Mouse (Mus musculus) forebrain, embryonic 15.5 days (tissue): Measurements from ENCODE around the gene Zfp697. TPM values are rescaled to one million over a fixed set of nuclear protein-coding genes. Genes with fewer than 3 reads are reported as not detected.

Source experiments
- ATAC-seq: fragments of 200-750 bp; cut with Nextera tagmentation; replicated peaks from 2 replicates; pipeline ENCODE4 v1.8.0; 2017; ENCODE audit warnings: mild to moderate bottlenecking, moderate TSS enrichment, moderate library complexity
- H3K27ac ChIP-seq: fragments of 300-500 bp; sonication (generic); replicated peaks from 2 replicates; pipeline ENCODE4 v1.5.1; 2015; ENCODE audit warnings: mild to moderate bottlenecking, inconsistent platforms
- H3K27me3 ChIP-seq: fragments of 300-500 bp; sonication (generic); 2 replicates; pipeline ENCODE4 v1.6.1; 2015; ENCODE audit warnings: inconsistent platforms
- H3K36me3 ChIP-seq: fragments of 300-500 bp; sonication (generic); 2 replicates; pipeline ENCODE4 v1.6.1; 2015; ENCODE audit warnings: mild to moderate bottlenecking, inconsistent platforms
- H3K4me1 ChIP-seq: fragments of 300-500 bp; sonication (generic); 2 replicates; pipeline ENCODE4 v1.6.1; 2015; ENCODE audit warnings: inconsistent platforms
- H3K4me2 ChIP-seq: fragments of 300-500 bp; sonication (generic); replicated peaks from 2 replicates; pipeline ENCODE4 v1.6.1; 2015; ENCODE audit warnings: mild to moderate bottlenecking, inconsistent platforms
- H3K4me3 ChIP-seq: fragments of 300-500 bp; sonication (generic); 2 replicates; pipeline ENCODE4 v1.5.1; 2015; ENCODE audit warnings: mild to moderate bottlenecking, inconsistent platforms
- H3K9ac ChIP-seq: fragments of 300-500 bp; sonication (generic); replicated peaks from 2 replicates; pipeline ENCODE4 v1.6.1; 2015; ENCODE audit warnings: mild to moderate bottlenecking, inconsistent platforms
- H3K9me3 ChIP-seq: fragments of 300-500 bp; sonication (generic); 2 replicates; pipeline ENCODE4 v1.6.1; 2016; ENCODE audit warnings: inconsistent platforms
- WGBS: fragments of 180-500 bp; shearing (Covaris S2); methylation state at CpG from one replicate; pipeline ENCODE4 v1.1.7; 2015; ENCODE audit warnings: mixed read lengths; 5-methylcytosine and 5-hydroxymethylcytosine counted together
- polyA plus RNA-seq: library from polyadenylated mRNA; unstranded; fragments of >200 nt; fragmentation: Nextera tagmentation; extraction: Ambion mirVana; gene quantifications from 2 replicates; pipeline ENCODE4 v1.2.1, GENCODE M21; 2015

Gene Zfp697
- polyA plus RNA-seq, 1 experiment from 2014 or later, result 15.5 TPM

DNA sequence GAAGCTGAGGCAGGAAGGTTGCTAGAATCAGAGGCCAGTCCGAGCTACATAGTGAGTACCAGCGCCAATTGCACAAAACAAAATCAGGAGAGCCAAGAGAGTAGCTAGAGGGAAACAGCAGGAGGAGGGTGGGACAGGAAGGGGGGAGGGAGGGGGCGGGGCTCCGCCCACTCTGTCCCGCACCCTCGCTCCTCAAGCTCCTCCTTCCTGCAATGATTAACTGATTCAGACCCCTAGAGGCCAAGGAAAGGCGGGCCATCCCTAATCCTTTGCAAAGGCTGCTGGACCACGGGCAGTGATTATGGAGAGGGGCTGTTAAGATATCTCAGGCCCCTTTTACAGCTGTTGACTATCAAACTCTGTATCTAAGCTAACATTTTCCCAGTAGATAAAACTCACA, 33.6 kb upstream of the Zfp697 start:
- Histone ChIP-seq H3K9ac (no peak overlapping the region), H3K4me3 (no peak overlapping the region), H3K36me3 (no peaks in the 10 kb centered on the region), H3K27ac (no peak overlapping the region), H3K4me1 (no peaks in the 10 kb centered on the region), H3K4me2 (no peak overlapping the region), H3K27me3 (no peaks in the 10 kb centered on the region), H3K9me3 (no peaks in the 10 kb centered on the region)
- ATAC-seq, result peak; percentile 62; the same call in 1 of the 2 replicates
- WGBS, result 25% methylated on average over 8 of the region's 8 CpGs

GRCm38 (mm10) chr3:98353892-98354291, 28.4 kb upstream of the Zfp697 start:
- Histone ChIP-seq H3K9ac (no peak overlapping the region), H3K27me3 (no peaks in the 10 kb centered on the region), H3K4me2 (no peak overlapping the region), H3K27ac (no peak overlapping the region), H3K4me1 (no peaks in the 10 kb centered on the region), H3K36me3 (no peaks in the 10 kb centered on the region), H3K9me3 (no peaks in the 10 kb centered on the region), H3K4me3 (no peak overlapping the region)
- ATAC-seq, result no peak
- 35% methylated on average over 7 of the region's 7 CpGs for WGBS

GRCm38 (mm10) chr3:98355344-98356025, 26.8 kb upstream of the Zfp697 start:
- Histone ChIP-seq H3K9ac (no peak overlapping the region), H3K4me2 (no peak overlapping the region), H3K9me3 (no peaks in the 10 kb centered on the region), H3K4me1 (no peaks in the 10 kb centered on the region), H3K27ac (no peak overlapping the region), H3K4me3 (no peak overlapping the region), H3K36me3 (no peaks in the 10 kb centered on the region), H3K27me3 (no peaks in the 10 kb centered on the region)
- WGBS, result 55% methylated on average over 10 of the region's 10 CpGs
- ATAC-seq, result peak; percentile 32; the same call in 1 of the 2 replicates

- H3K9me3 ChIP-seq, result no peaks in the 10 kb centered on the region
- H3K4me2 ChIP-seq, result no peak overlapping the region
- no peak overlapping the region for H3K27ac ChIP-seq
- no peak overlapping the region for H3K4me3 ChIP-seq
- no peak overlapping the region for H3K9ac ChIP-seq
- WGBS, result 65% methylated on average over 6 of the region's 6 CpGs
- no peaks in the 10 kb centered on the region for H3K36me3 ChIP-seq
- ATAC-seq, result no peak
- H3K27me3 ChIP-seq, result no peaks in the 10 kb centered on the region
- H3K4me1 ChIP-seq, result no peaks in the 10 kb centered on the region
These were observed 26.3 kb upstream of the Zfp697 start for GRCm38 (mm10) chr3:98356026-98356365.

DNA sequence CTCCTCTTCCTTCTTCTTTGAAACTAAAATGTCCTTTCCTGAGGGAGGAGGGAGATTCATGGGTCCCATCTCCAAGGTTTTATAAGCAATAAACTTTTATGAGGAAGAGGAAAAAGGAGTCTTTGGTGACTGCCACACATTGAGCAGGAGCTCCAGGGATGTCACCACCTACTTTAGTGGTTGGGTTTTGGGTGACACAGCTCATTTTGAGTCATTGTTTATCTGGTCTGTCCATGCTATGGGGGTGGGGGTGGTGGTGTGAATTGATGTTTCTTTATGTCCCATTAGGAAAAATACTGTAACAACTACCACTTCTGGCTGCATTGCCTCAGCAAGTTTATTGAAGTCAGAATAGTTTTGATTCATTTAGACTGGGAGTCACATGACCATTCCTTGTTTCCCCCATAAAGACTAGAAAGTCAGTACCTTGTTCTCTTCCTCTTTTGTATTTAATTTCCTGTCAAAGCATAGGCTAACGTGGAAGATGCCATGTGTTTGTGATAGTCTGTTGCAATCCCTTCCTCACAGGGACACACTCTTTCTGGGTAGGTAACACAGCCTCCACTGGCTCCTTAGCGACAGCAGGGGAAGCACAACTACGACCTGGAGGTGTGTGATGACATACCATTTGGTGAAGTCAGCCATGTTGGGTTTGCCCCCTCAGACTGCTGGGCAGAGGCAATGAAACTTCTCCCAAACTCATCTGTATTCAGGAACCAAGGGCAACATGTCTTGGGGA, 25.5 kb upstream of the Zfp697 start:
- ATAC-seq, result no peak
- H3K27ac ChIP-seq, result no peak overlapping the region
- H3K9me3 ChIP-seq, result no peaks in the 10 kb centered on the region
- no peaks in the 10 kb centered on the region for H3K36me3 ChIP-seq
- no peaks in the 10 kb centered on the region for H3K4me1 ChIP-seq
- H3K9ac ChIP-seq, result no peak overlapping the region
- WGBS, result 67% methylated on average over 3 of the region's 3 CpGs
- no peaks in the 10 kb centered on the region for H3K27me3 ChIP-seq
- H3K4me3 ChIP-seq, result no peak overlapping the region
- H3K4me2 ChIP-seq, result no peak overlapping the region

- Histone ChIP-seq H3K4me2 (no peak overlapping the region), H3K36me3 (no peaks in the 10 kb centered on the region), H3K9ac (no peak overlapping the region), H3K4me1 (no peaks in the 10 kb centered on the region), H3K4me3 (no peak overlapping the region), H3K27me3 (no peaks in the 10 kb centered on the region), H3K9me3 (no peaks in the 10 kb centered on the region), H3K27ac (no peak overlapping the region)
- no peak for ATAC-seq
- WGBS, result 33% methylated on average over 2 of the region's 2 CpGs
These were observed 19.5 kb upstream of the Zfp697 start for GRCm38 (mm10) chr3:98362753-98363152.

DNA sequence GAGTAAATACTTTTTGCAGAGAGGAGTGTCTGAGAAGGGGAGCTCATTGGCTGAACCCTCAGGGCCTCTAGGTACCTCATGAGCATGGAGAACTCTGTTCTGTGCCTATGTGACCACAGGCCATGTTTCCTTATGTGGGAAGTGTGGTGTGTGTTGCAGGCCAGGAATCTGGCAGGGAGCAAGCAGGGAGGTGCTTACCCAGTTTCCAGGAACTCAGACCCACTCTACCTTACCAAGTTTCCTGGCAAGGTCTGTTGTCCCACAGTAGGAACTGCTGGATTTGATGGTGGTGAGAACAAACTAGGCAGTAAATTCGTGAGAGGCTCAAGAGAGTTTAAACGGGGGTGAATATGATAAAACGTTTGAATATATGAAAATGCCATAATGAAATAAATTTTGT, 16.2 kb upstream of the Zfp697 start:
- no peaks in the 10 kb centered on the region for H3K36me3 ChIP-seq
- 86% methylated on average over 3 of the region's 3 CpGs for WGBS
- H3K27ac ChIP-seq, result no peak overlapping the region
- H3K27me3 ChIP-seq, result no peaks in the 10 kb centered on the region
- no peak overlapping the region for H3K4me2 ChIP-seq
- H3K9ac ChIP-seq, result no peak overlapping the region
- no peak for ATAC-seq
- no peaks in the 10 kb centered on the region for H3K9me3 ChIP-seq
- H3K4me1 ChIP-seq, result no peaks in the 10 kb centered on the region
- H3K4me3 ChIP-seq, result no peak overlapping the region

GRCm38 (mm10) chr3:98366823-98367222, 15.4 kb upstream of the Zfp697 start:
- Histone ChIP-seq H3K27ac (no peak overlapping the region), H3K9ac (no peak overlapping the region), H3K27me3 (no peaks in the 10 kb centered on the region), H3K4me1 (no peaks in the 10 kb centered on the region), H3K4me3 (no peak overlapping the region), H3K4me2 (no peak overlapping the region), H3K36me3 (no peaks in the 10 kb centered on the region), H3K9me3 (no peaks in the 10 kb centered on the region)
- ATAC-seq, result no peak
- 79% methylated on average over 4 of the region's 4 CpGs for WGBS

DNA sequence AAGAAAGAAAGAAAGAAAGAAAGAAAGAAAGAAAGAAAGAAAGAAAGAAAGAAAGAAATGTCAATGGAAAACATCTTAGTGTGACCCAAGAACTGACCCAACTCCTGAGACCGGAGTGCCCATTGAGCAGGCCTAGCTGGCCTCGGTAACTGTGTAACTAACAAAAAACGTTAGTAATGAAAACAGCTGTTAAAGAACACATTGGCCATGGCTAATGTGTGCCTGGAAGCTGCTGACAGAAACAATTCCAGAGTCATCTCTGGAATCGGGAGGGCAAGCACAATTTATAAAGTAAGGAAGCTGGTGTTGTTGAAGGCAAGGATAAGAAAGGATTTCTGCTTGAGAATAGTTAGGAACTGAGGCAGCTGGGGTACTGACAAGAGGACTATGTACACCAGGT, 14.0 kb upstream of the Zfp697 start:
- no peaks in the 10 kb centered on the region for H3K36me3 ChIP-seq
- no peak overlapping the region for H3K27ac ChIP-seq
- H3K9ac ChIP-seq, result no peak overlapping the region
- WGBS, result 72% methylated on average over 4 of the region's 4 CpGs
- H3K4me2 ChIP-seq, result no peak overlapping the region
- no peaks in the 10 kb centered on the region for H3K9me3 ChIP-seq
- H3K27me3 ChIP-seq, result no peaks in the 10 kb centered on the region
- ATAC-seq, result no peak
- no peaks in the 10 kb centered on the region for H3K4me1 ChIP-seq
- no peak overlapping the region for H3K4me3 ChIP-seq

GRCm38 (mm10) chr3:98368776-98369175, 13.5 kb upstream of the Zfp697 start:
- no peak for ATAC-seq
- 89% methylated on average over 2 of the region's 2 CpGs for whole genome bisulfite sequencing

DNA sequence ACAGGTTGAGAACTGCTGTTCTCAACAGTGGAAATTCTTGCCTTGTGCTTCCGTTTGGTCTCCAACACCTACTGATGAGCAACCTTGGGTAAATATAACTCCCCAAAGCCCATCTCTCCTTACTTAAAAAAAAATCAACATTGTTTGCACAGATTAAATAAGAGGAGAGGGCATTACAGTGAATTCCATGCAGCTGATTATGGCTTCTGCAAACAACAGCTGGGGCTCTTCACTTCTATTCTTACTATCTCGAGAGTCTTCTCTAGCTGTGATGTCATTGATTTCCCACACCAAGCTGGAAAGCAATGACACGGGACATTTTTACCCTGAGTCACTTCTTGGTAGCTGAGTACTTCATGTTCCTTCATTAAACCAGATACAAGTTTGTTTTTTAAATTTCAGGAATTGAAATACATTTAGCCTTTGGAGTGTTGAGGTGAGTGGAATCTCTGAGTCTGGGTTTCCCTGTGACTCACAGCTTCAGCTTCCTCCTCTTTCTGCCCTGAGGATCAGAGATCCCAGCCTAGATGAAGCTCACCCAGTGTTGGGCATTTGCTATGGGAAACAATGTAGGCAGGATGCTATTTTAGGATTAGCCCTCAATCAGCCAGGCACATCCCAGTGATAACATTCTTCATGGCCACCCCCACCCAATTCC, 8.1 kb upstream of the Zfp697 start:
- Histone ChIP-seq H3K4me1 (no peaks in the 10 kb centered on the region), H3K9me3 (no peaks in the 10 kb centered on the region), H3K27ac (no peak overlapping the region), H3K9ac (no peak overlapping the region), H3K4me2 (no peak overlapping the region), H3K36me3 (no peaks in the 10 kb centered on the region), H3K4me3 (no peak overlapping the region), H3K27me3 (no peaks in the 10 kb centered on the region)
- 85% methylated on average over 3 of the region's 3 CpGs for WGBS
- ATAC-seq, result no peak

More at GRCm38 (mm10) chr3:98368776-98369175, 13.5 kb upstream of the Zfp697 start:
- H3K9ac ChIP-seq, result no peak overlapping the region
- H3K27me3 ChIP-seq, result no peaks in the 10 kb centered on the region
- no peak overlapping the region for H3K4me3 ChIP-seq
- H3K27ac ChIP-seq, result no peak overlapping the region
- no peaks in the 10 kb centered on the region for H3K9me3 ChIP-seq
- H3K4me1 ChIP-seq, result no peaks in the 10 kb centered on the region
- H3K36me3 ChIP-seq, result no peaks in the 10 kb centered on the region
- no peak overlapping the region for H3K4me2 ChIP-seq

DNA sequence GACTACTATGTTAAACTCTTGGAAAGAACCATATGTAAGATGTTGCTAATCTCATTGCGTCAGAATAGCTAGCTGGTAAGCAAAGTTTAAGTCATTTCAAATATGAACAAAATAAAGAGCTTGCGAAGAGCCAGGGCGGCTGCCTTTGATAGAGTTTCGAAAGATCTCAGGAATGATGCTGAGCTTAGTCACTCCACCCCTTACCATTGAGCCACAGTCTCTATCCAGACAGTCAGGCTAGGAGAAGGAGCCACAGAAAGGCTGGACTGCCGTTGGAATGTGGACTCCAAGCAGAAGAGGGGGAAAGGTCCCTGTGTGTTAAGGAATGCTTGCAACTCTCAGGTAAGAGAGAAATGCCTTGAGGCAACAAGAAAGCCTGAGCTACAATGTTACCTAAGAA, 7.3 kb upstream of the Zfp697 start:
- Histone ChIP-seq H3K27me3 (no peaks in the 10 kb centered on the region), H3K4me3 (no peak overlapping the region), H3K4me2 (no peak overlapping the region), H3K27ac (no peak overlapping the region), H3K9ac (no peak overlapping the region), H3K36me3 (no peaks in the 10 kb centered on the region), H3K9me3 (no peaks in the 10 kb centered on the region), H3K4me1 (no peaks in the 10 kb centered on the region)
- ATAC-seq, result no peak
- 89% methylated on average over 5 of the region's 5 CpGs for WGBS
